Mouse (Mus musculus) hindbrain, embryonic 15.5 days (tissue): Measurements from ENCODE around the gene Gm12216. TPM values are rescaled to one million over a fixed set of nuclear protein-coding genes. Genes with fewer than 3 reads are reported as not detected.

Source experiments
- ATAC-seq: fragments of 200-750 bp; cut with Nextera tagmentation; 2 replicates; pipeline ENCODE4 v1.8.0; 2017; ENCODE audit warnings: low read depth, moderate number of reproducible peaks, moderate TSS enrichment; ENCODE audit not compliant: low FRiP score
- H3K27ac ChIP-seq: fragments of 300-500 bp; sonication (generic); replicated peaks from 2 replicates; pipeline ENCODE4 v1.5.1; 2015; ENCODE audit warnings: mild to moderate bottlenecking, inconsistent platforms
- H3K27me3 ChIP-seq: fragments of 300-500 bp; sonication (generic); 2 replicates; pipeline ENCODE4 v1.6.1; 2015; ENCODE audit warnings: control low read depth, inconsistent platforms
- H3K36me3 ChIP-seq: fragments of 300-500 bp; sonication (generic); 2 replicates; pipeline ENCODE4 v1.6.1; 2015; ENCODE audit warnings: control low read depth, inconsistent platforms
- H3K4me1 ChIP-seq: fragments of 300-500 bp; sonication (generic); replicated peaks from 2 replicates; pipeline ENCODE4 v1.6.1; 2015; ENCODE audit warnings: control low read depth, inconsistent platforms
- H3K4me2 ChIP-seq: fragments of 300-500 bp; sonication (generic); 2 replicates; pipeline ENCODE4 v1.6.1; 2015; ENCODE audit warnings: moderate library complexity, mild to moderate bottlenecking, inconsistent platforms
- H3K4me3 ChIP-seq: fragments of 300-500 bp; sonication (generic); 2 replicates; pipeline ENCODE4 v1.5.1; 2015; ENCODE audit warnings: mild to moderate bottlenecking, inconsistent platforms
- H3K9ac ChIP-seq: fragments of 300-500 bp; sonication (generic); 2 replicates; pipeline ENCODE4 v1.6.1; 2015; ENCODE audit warnings: inconsistent platforms
- H3K9me3 ChIP-seq: fragments of 300-500 bp; sonication (generic); 2 replicates; pipeline ENCODE4 v1.6.1; 2016; ENCODE audit warnings: control low read depth, inconsistent platforms
- WGBS: fragments of 180-500 bp; shearing (Covaris S2); methylation state at CpG from one replicate; pipeline ENCODE4 v1.1.7; 2015; 5-methylcytosine and 5-hydroxymethylcytosine counted together
- polyA plus RNA-seq: library from polyadenylated mRNA; unstranded; fragments of >200 nt; fragmentation: Nextera tagmentation; extraction: Ambion mirVana; gene quantifications from 2 replicates; pipeline ENCODE4 v1.2.1, GENCODE M21; 2015

Gm12216 gene
- polyA plus RNA-seq, 1 experiment from 2014 or later = 0.35 TPM

- Histone ChIP-seq H3K27me3 (no peaks in the 10 kb centered on the region), H3K4me2 (no peak overlapping the region), H3K4me3 (no peak overlapping the region), H3K4me1 (0 out of 2 replicates have a peak, but pooled peaks cover 8% of the 10 kb centered on the region), H3K27ac (no peak overlapping the region), H3K9ac (no peak overlapping the region), H3K36me3 (no peaks in the 10 kb centered on the region), H3K9me3 (no peaks in the 10 kb centered on the region)
- no peak for ATAC-seq
- WGBS = 92% methylated on average over 10 of the region's 10 CpGs
Observed at GRCm38 (mm10) chr11:53798041-53798711, 60.9 kb downstream of the Gm12216 start.

GRCm38 (mm10) chr11:53797386-53797920 lies 61.6 kb downstream of the Gm12216 start:
- 56% methylated on average over 6 of the region's 6 CpGs for WGBS
- Histone ChIP-seq H3K36me3 (no peaks in the 10 kb centered on the region), H3K9me3 (no peaks in the 10 kb centered on the region), H3K4me3 (no peak overlapping the region), H3K4me2 (no peak overlapping the region), H3K27me3 (no peaks in the 10 kb centered on the region), H3K9ac (no peak overlapping the region), H3K27ac (no peak overlapping the region), H3K4me1 (0 out of 2 replicates have a peak, but pooled peaks cover 8% of the 10 kb centered on the region)
- no peak for ATAC-seq

GRCm38 (mm10) chr11:53796409-53797151 lies 62.5 kb downstream of the Gm12216 start:
- Histone ChIP-seq H3K4me3 (no peak overlapping the region), H3K27ac (no peak overlapping the region)
- no peak for ATAC-seq

GRCm38 (mm10) chr11:53795813-53796212 lies 63.2 kb downstream of the Gm12216 start:
- Histone ChIP-seq H3K27ac (no peak overlapping the region), H3K9ac (no peak overlapping the region), H3K9me3 (no peaks in the 10 kb centered on the region), H3K27me3 (no peaks in the 10 kb centered on the region), H3K36me3 (no peaks in the 10 kb centered on the region), H3K4me2 (no peak overlapping the region), H3K4me3 (no peak overlapping the region), H3K4me1 (0 out of 2 replicates have a peak, but pooled peaks cover 8% of the 10 kb centered on the region)
- 66% methylated on average over 8 of the region's 8 CpGs for WGBS
- ATAC-seq = no peak

More at GRCm38 (mm10) chr11:53796409-53797151, 62.5 kb downstream of the Gm12216 start:
- H3K9me3 ChIP-seq = no peaks in the 10 kb centered on the region
- no peak overlapping the region for H3K4me2 ChIP-seq
- no peak overlapping the region for H3K9ac ChIP-seq
- H3K4me1 ChIP-seq = 0 out of 2 replicates have a peak, but pooled peaks cover 8% of the 10 kb centered on the region
- H3K36me3 ChIP-seq = no peaks in the 10 kb centered on the region
- no peaks in the 10 kb centered on the region for H3K27me3 ChIP-seq
- 60% methylated on average over 12 of the region's 12 CpGs for WGBS

GRCm38 (mm10) chr11:53794671-53795557 lies 64.1 kb downstream of the Gm12216 start:
- Histone ChIP-seq H3K4me3 (no peak overlapping the region), H3K36me3 (no peaks in the 10 kb centered on the region), H3K4me2 (no peak overlapping the region), H3K4me1 (0 out of 2 replicates have a peak, but pooled peaks cover 8% of the 10 kb centered on the region), H3K9ac (no peak overlapping the region), H3K9me3 (no peaks in the 10 kb centered on the region), H3K27ac (no peak overlapping the region), H3K27me3 (no peaks in the 10 kb centered on the region)
- no peak; the same call in 1 of the 2 replicates for ATAC-seq
- 67% methylated on average over 25 of the region's 25 CpGs for WGBS

- WGBS = 86% methylated on average over 3 of the region's 3 CpGs
- ATAC-seq = no peak
- H3K27me3 ChIP-seq = no peaks in the 10 kb centered on the region
- no peaks in the 10 kb centered on the region for H3K9me3 ChIP-seq
- H3K36me3 ChIP-seq = no peaks in the 10 kb centered on the region
- no peak overlapping the region for H3K4me2 ChIP-seq
- H3K9ac ChIP-seq = no peak overlapping the region
- H3K27ac ChIP-seq = no peak overlapping the region
- no peak overlapping the region for H3K4me3 ChIP-seq
- H3K4me1 ChIP-seq = 0 out of 2 replicates have a peak, but pooled peaks cover 8% of the 10 kb centered on the region
Observed at GRCm38 (mm10) chr11:53794015-53794414, 65.0 kb downstream of the Gm12216 start.

GRCm38 (mm10) chr11:53792986-53793385 lies 66.1 kb downstream of the Gm12216 start:
- H3K27ac ChIP-seq = no peak overlapping the region
- no peak overlapping the region for H3K4me2 ChIP-seq
- H3K4me1 ChIP-seq = 0 out of 2 replicates have a peak, but pooled peaks cover 8% of the 10 kb centered on the region
- H3K27me3 ChIP-seq = no peaks in the 10 kb centered on the region
- H3K9me3 ChIP-seq = no peaks in the 10 kb centered on the region
- no peaks in the 10 kb centered on the region for H3K36me3 ChIP-seq
- no peak overlapping the region for H3K9ac ChIP-seq
- H3K4me3 ChIP-seq = no peak overlapping the region
- 63% methylated on average over 3 of the region's 3 CpGs for WGBS
- no peak for ATAC-seq

- no peaks in the 10 kb centered on the region for H3K9me3 ChIP-seq
- ATAC-seq = no peak
- no peak overlapping the region for H3K4me3 ChIP-seq
- H3K9ac ChIP-seq = no peak overlapping the region
- H3K4me1 ChIP-seq = no peaks in the 10 kb centered on the region
- no peaks in the 10 kb centered on the region for H3K36me3 ChIP-seq
- 89% methylated on average over 3 of the region's 3 CpGs for WGBS
- no peak overlapping the region for H3K27ac ChIP-seq
- H3K4me2 ChIP-seq = no peak overlapping the region
- H3K27me3 ChIP-seq = no peaks in the 10 kb centered on the region
Observed at GRCm38 (mm10) chr11:53789277-53789676, 69.8 kb downstream of the Gm12216 start.

- Histone ChIP-seq H3K9ac (no peak overlapping the region), H3K27ac (no peak overlapping the region), H3K4me3 (no peak overlapping the region), H3K9me3 (no peaks in the 10 kb centered on the region), H3K4me2 (no peak overlapping the region), H3K4me1 (no peaks in the 10 kb centered on the region), H3K27me3 (no peaks in the 10 kb centered on the region), H3K36me3 (no peaks in the 10 kb centered on the region)
- WGBS = 42% methylated on average over 8 of the region's 8 CpGs
- no peak for ATAC-seq
Observed at GRCm38 (mm10) chr11:53788196-53788595, 70.9 kb downstream of the Gm12216 start.

GRCm38 (mm10) chr11:53786058-53787031 lies 72.7 kb downstream of the Gm12216 start:
- Histone ChIP-seq H3K4me2 (no peak overlapping the region), H3K4me3 (no peak overlapping the region), H3K27ac (no peak overlapping the region), H3K36me3 (no peaks in the 10 kb centered on the region), H3K27me3 (no peaks in the 10 kb centered on the region), H3K9ac (no peak overlapping the region), H3K4me1 (no peaks in the 10 kb centered on the region), H3K9me3 (no peaks in the 10 kb centered on the region)
- WGBS = 85% methylated on average over 13 of the region's 13 CpGs
- ATAC-seq = no peak
